Mouse (Mus musculus) C3H10T1/2 (cell line): ENCODE results near the gene Clptm1l. TPM values are rescaled to one million over a fixed set of nuclear protein-coding genes. Genes with fewer than 3 reads are reported as not detected.

ENCODE experiments used
- polyA plus RNA-seq, 2 experiments: library from polyadenylated mRNA; unstranded; fragments of >200 nt; fragmentation: generic; extraction: Trizol; gene quantifications; one replicate each; pipeline ENCODE4 v1.2.1; 2012; ENCODE audit warnings: missing spikeins in 2 of 2

Clptm1l gene
- 100 to 1,000 TPM; 115 to 134 TPM for polyA plus RNA-seq

GRCm38 (mm10) chr13:73603522-73604155, at the start of gene Clptm1l:
Gene Clptm1l (plus strand): TSS chr13:73604006.

GRCm38 (mm10) chr13:73626745-73627549, 23.1 kb downstream of the Clptm1l start, which contains the start of gene Tert:
Gene Tert (plus strand): TSS chr13:73626911.

Other genes starting within 250 kb of the Clptm1l start
- 10 to 100 TPM in 1 of 2 experiments, 1 to 10 TPM in 1; 9.9 to 17.4 TPM for gene Lpcat1, start 136.8 kb upstream of the Clptm1l start, polyA plus RNA-seq
- not detected for gene Slc6a3, start 67.3 kb upstream of the Clptm1l start, polyA plus RNA-seq
- under 1 TPM in 1 of 2 experiments, not detected in 1; 0.05 TPM for gene Tert, start 22.9 kb downstream of the Clptm1l start, polyA plus RNA-seq
- not detected for gene Slc6a18, start 74.0 kb downstream of the Clptm1l start, polyA plus RNA-seq
- gene Slc6a19, start 100.9 kb downstream of the Clptm1l start, polyA plus RNA-seq: under 1 TPM; 0.01 to 0.05 TPM
- gene Slc12a7, start 129.1 kb downstream of the Clptm1l start, polyA plus RNA-seq: 10 to 100 TPM in 1 of 2 experiments, 1 to 10 TPM in 1; 3.0 to 27.0 TPM
- gene Nkd2, start 243.6 kb downstream of the Clptm1l start, polyA plus RNA-seq: under 1 TPM; 0.02 TPM